Mouse (Mus musculus) CD4-positive, CD25-positive, alpha-beta regulatory T cell (primary cell): ENCODE results near the gene Camsap1. TPM values are rescaled to one million over a fixed set of nuclear protein-coding genes. Genes with fewer than 3 reads are reported as not detected.

Experiments used
- polyA plus RNA-seq: library from polyadenylated mRNA; unstranded; fragments of 100-300 nt; shearing (Covaris generic); gene quantifications from one replicate; pipeline ENCODE4 v1.2.1, GENCODE M21; 2017

The Camsap1 gene
- polyA plus RNA-seq = 29.1 TPM

DNA sequence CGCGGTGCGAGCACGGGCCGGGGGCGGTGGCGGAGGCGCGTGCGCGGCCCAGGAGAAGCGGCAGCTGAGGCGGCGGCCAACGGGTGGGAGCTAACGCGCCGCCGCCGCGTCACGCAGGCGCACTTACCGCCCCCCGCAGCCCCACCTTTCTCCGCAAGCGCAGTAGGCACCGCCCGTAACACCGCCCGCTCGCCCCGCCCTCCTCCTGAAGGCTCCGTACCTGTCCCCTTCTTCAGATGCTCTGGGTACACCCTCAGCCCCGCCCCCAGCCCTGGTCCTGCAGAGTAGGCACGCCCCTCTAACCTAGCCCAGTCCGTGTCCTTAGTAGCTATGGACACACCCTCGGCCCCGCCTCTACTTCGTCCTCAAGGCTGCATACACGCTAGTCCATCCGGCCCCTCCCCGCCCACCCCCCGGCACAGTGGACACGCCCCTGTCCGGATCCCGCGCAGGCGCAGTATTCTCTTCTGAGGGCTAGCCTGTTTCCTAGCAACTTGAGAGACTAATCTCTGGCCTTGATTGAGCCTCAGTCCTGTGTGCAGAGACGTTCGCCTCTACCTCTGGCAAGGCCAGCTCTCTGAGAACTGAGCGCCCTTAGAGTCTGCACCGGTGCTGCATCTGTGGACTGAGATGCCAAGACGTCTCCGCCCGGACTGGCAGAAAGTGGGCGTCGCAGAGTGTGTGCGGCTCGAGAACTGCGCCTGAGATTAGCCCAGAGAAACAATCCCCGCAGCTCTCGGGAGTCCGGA is at the start of gene Camsap1:
Camsap1 (minus strand) TSS at position 124 of the 749 bp plus-strand sequence.

DNA sequence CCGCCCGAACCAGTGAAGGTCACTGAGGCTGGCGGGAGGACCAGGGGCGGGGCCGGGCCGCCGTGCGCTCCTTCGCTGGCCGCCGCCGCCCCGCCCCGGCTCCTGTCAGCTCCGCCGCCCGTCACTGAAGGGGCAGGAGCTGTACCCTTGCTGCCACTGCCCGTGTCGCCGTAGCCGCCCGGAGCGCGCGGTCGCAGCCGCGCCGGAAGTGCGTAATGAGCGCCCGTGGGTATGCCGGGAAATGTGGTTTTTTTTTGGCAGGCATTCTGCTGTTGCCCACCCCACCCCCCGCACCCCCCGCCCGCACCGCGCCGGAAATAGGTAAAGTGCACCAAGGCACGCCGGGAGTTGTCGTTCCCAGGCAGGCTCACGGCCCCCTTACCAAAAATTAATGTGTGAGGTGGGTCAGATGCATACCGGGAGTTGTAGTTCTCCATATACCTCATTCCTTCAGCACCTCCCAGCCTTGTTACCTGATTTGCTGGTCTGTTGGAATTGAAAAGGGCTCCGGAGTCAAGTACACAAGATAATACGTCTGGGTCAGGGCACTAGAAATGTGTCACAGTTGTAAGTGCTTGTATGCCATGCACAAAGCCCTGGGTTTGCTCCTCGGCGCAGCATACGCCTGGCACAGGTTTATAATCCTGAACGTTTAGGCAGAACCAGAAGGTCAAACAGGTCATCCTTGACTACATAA is 38.6 kb upstream of the Camsap1 start, which contains the start of gene Ubac1:
Ubac1 (minus strand) TSS at position 187 of the 697 bp plus-strand sequence.

Other genes starting within 250 kb of the Camsap1 start
- gene Obp2b, start 246.3 kb downstream of the Camsap1 start, polyA plus RNA-seq = not detected
- not detected for gene Lcn3, start 217.7 kb downstream of the Camsap1 start, polyA plus RNA-seq
- not detected for gene Lcn11, start 206.3 kb downstream of the Camsap1 start, polyA plus RNA-seq
- gene Gm13539, start 201.0 kb downstream of the Camsap1 start, polyA plus RNA-seq = not detected
- not detected for gene Glt6d1, start 167.4 kb downstream of the Camsap1 start, polyA plus RNA-seq
- gene Lcn9, start 160.1 kb downstream of the Camsap1 start, polyA plus RNA-seq = not detected
- gene Sohlh1, start 136.0 kb downstream of the Camsap1 start, polyA plus RNA-seq = not detected
- gene Kcnt1, start 119.5 kb downstream of the Camsap1 start, polyA plus RNA-seq = 0.12 TPM
- gene Ubac1, start 38.5 kb upstream of the Camsap1 start, polyA plus RNA-seq = 67.3 TPM
- 1.3 TPM for gene Nacc2, start 139.9 kb upstream of the Camsap1 start, polyA plus RNA-seq
- not detected for gene Lhx3, start 225.0 kb upstream of the Camsap1 start, polyA plus RNA-seq